Mouse (Mus musculus) forelimb bud, embryonic 11.5 days (tissue): ENCODE measurements at regions not wholly inside any gene's neighbourhood (a gene's known extent, or its start where the extent isn't known, plus 50 kb on each side); places are given as distances from the start of the nearest gene placed in this dataset.
A peak's percentile ranks its signal among the peaks of the same experiment; 100 is the strongest.

Source experiments
- DNase-seq: peaks from one replicate; pipeline ENCODE4 v3.0.0-alpha.2; 2012; ENCODE audit warnings: low read depth, low spot score

- no peak for DNase-seq
These were observed 212.3 kb upstream of the Sfrp2 start for GRCm38 (mm10) chr3:83553858-83554257.

GRCm38 (mm10) chr3:83556788-83557515 lies 209.2 kb upstream of the Sfrp2 start:
- no peak for DNase-seq

GRCm38 (mm10) chr3:83562026-83562425 lies 204.1 kb upstream of the Sfrp2 start:
- no peak for DNase-seq

- DNase-seq: no peak
These were observed 190.6 kb upstream of the Sfrp2 start for GRCm38 (mm10) chr3:83575526-83575925.

- DNase-seq: no peak
These were observed 190.0 kb upstream of the Sfrp2 start for GRCm38 (mm10) chr3:83576155-83576554.

GRCm38 (mm10) chr3:83580766-83581165 lies 185.4 kb upstream of the Sfrp2 start:
- DNase-seq: peak; percentile 21

GRCm38 (mm10) chr3:83582256-83582655 lies 183.9 kb upstream of the Sfrp2 start:
- no peak for DNase-seq

- no peak for DNase-seq
These were observed 182.9 kb upstream of the Sfrp2 start for GRCm38 (mm10) chr3:83583071-83583672.

- DNase-seq: no peak
These were observed 180.0 kb upstream of the Sfrp2 start for GRCm38 (mm10) chr3:83586086-83586485.

- no peak for DNase-seq
These were observed 179.6 kb upstream of the Sfrp2 start for GRCm38 (mm10) chr3:83586551-83586950.

- DNase-seq: no peak
These were observed 177.0 kb upstream of the Sfrp2 start for GRCm38 (mm10) chr3:83589127-83589526.

GRCm38 (mm10) chr3:83591206-83591605 lies 174.9 kb upstream of the Sfrp2 start:
- DNase-seq: no peak

GRCm38 (mm10) chr3:83593321-83593720 lies 172.8 kb upstream of the Sfrp2 start:
- no peak for DNase-seq

GRCm38 (mm10) chr3:83601506-83601905 lies 164.6 kb upstream of the Sfrp2 start:
- no peak for DNase-seq

- DNase-seq: peak; percentile 66
These were observed 156.9 kb upstream of the Sfrp2 start for GRCm38 (mm10) chr3:83609095-83609770.

- DNase-seq: no peak
These were observed 145.7 kb upstream of the Sfrp2 start for GRCm38 (mm10) chr3:83620435-83620834.

- DNase-seq: no peak
These were observed 133.1 kb upstream of the Sfrp2 start for GRCm38 (mm10) chr3:83633032-83633431.

GRCm38 (mm10) chr3:83640433-83640832 lies 125.7 kb upstream of the Sfrp2 start:
- DNase-seq: peak; percentile 67

GRCm38 (mm10) chr3:83663716-83664115 lies 102.4 kb upstream of the Sfrp2 start:
- no peak for DNase-seq

- no peak for DNase-seq
These were observed 90.0 kb upstream of the Sfrp2 start for GRCm38 (mm10) chr3:83676147-83676546.

- DNase-seq: no peak
These were observed 79.5 kb upstream of the Sfrp2 start for GRCm38 (mm10) chr3:83686611-83687010.

GRCm38 (mm10) chr3:83687503-83687902 lies 78.6 kb upstream of the Sfrp2 start:
- no peak for DNase-seq
